Mouse (Mus musculus): ENCODE measurements around the gene Vmn1r197.
"Not testable (repeated sequence)": the region's sequence is repeated elsewhere in the genome, so short reads cannot be mapped to it uniquely, and the experiment has no call there.

- not testable (repeated sequence) for TF ChIP-seq GATA1 (IDR thresholded peaks at IDR 0.05; ENCODE audit: low read depth, low read length); POLR2A (IDR thresholded peaks at IDR 0.05; ENCODE audit: control insufficient read depth in 1 of 2, insufficient read depth in 1 of 2, low read depth in 1 of 2, low read length in 2 of 2, poor library complexity in 1 of 2); CTCF (IDR thresholded peaks at IDR 0.05 in 2 of 3, conservative IDR thresholded peaks at IDR 0.05 in 1 of 3; ENCODE audit: control insufficient read depth in 1 of 3, insufficient read depth in 1 of 3, low read depth in 2 of 3, low read length in 3 of 3, poor library complexity in 1 of 3, severe bottlenecking in 1 of 3); GABPA (IDR thresholded peaks at IDR 0.05; ENCODE audit: low read depth, low read length); BHLHE40 (IDR thresholded peaks at IDR 0.05; ENCODE audit: borderline replicate concordance, low read depth, low read length); ZKSCAN1 (IDR thresholded peaks at IDR 0.05; ENCODE audit: low read depth, low read length); EP300 (IDR thresholded peaks at IDR 0.05; ENCODE audit: low read depth in 1 of 2, low read length in 2 of 2); MAX (IDR thresholded peaks at IDR 0.05; ENCODE audit: low read length); TBP (IDR thresholded peaks at IDR 0.05; ENCODE audit: low read depth, low read length); ZNF384 (IDR thresholded peaks at IDR 0.05; ENCODE audit: low read depth, low read length)
Observed at GRCm38 (mm10) chr13:22308075-22308474, 16.3 kb upstream of the Vmn1r197 start.
